Mouse (Mus musculus) neural tube, embryonic 14.5 days (tissue): ENCODE results near the gene Pitpnc1. TPM values are rescaled to one million over a fixed set of nuclear protein-coding genes. Genes with fewer than 3 reads are reported as not detected.

Experiments
- ATAC-seq: fragments of 200-750 bp; cut with Nextera tagmentation; 2 replicates; pipeline ENCODE4 v1.8.0; 2017; ENCODE audit warnings: low read depth, mild to moderate bottlenecking, moderate TSS enrichment, moderate library complexity
- H3K27ac ChIP-seq: fragments of 300-500 bp; sonication (generic); 2 replicates; pipeline ENCODE4 v1.5.1; 2014; ENCODE audit warnings: low read depth, mild to moderate bottlenecking, control low read depth, low read length, moderate library complexity, mixed read lengths
- H3K27me3 ChIP-seq: fragments of 300-500 bp; sonication (generic); 2 replicates; pipeline ENCODE4 v1.6.1; 2014; ENCODE audit warnings: low read length; ENCODE audit not compliant: control insufficient read depth, insufficient read depth
- H3K36me3 ChIP-seq: fragments of 300-500 bp; sonication (generic); 2 replicates; pipeline ENCODE4 v1.6.1; 2014; ENCODE audit warnings: low read length, mixed read lengths; ENCODE audit not compliant: control insufficient read depth, insufficient read depth
- H3K4me1 ChIP-seq: fragments of 300-500 bp; sonication (generic); 2 replicates; pipeline ENCODE4 v1.6.1; 2014; ENCODE audit warnings: low read length; ENCODE audit not compliant: control insufficient read depth, insufficient read depth
- H3K4me2 ChIP-seq: fragments of 300-500 bp; sonication (generic); 2 replicates; pipeline ENCODE4 v1.6.1; 2014; ENCODE audit warnings: mild to moderate bottlenecking, low read depth, low read length, control low read depth
- H3K4me3 ChIP-seq: fragments of 300-500 bp; sonication (generic); 2 replicates; pipeline ENCODE4 v1.5.1; 2014; ENCODE audit warnings: low read depth, low read length, control low read depth, mixed read lengths
- H3K9ac ChIP-seq: fragments of 300-500 bp; sonication (generic); replicated peaks from 2 replicates; pipeline ENCODE4 v1.6.1; 2014; ENCODE audit warnings: low read depth, mild to moderate bottlenecking, control low read depth, low read length, mixed read lengths
- H3K9me3 ChIP-seq: fragments of 300-500 bp; sonication (generic); 2 replicates; pipeline ENCODE4 v1.6.1; 2016; ENCODE audit warnings: low read length; ENCODE audit not compliant: control insufficient read depth
- WGBS: fragments of 180-500 bp; shearing (Covaris S2); extraction: QIAGEN DNeasy Blood & Tissue Kit; methylation state at CpG from one replicate; pipeline ENCODE4 v1.1.7; 2014; 5-methylcytosine and 5-hydroxymethylcytosine counted together
- polyA plus RNA-seq: library from polyadenylated mRNA; unstranded; fragments of >200 nt; fragmentation: Nextera tagmentation; extraction: Ambion mirVana; gene quantifications from 2 replicates; pipeline ENCODE4 v1.2.1, GENCODE M21; 2014

Gene Pitpnc1
- polyA plus RNA-seq, 1 experiment from 2014 or later = 45.2 TPM

GRCm38 (mm10) chr11:107393154-107393827 is 77.2 kb downstream of the Pitpnc1 start:
- ATAC-seq = no peak
- 87% methylated on average over 7 of the region's 7 CpGs for WGBS
- no peak overlapping the region for H3K4me3 ChIP-seq

DNA sequence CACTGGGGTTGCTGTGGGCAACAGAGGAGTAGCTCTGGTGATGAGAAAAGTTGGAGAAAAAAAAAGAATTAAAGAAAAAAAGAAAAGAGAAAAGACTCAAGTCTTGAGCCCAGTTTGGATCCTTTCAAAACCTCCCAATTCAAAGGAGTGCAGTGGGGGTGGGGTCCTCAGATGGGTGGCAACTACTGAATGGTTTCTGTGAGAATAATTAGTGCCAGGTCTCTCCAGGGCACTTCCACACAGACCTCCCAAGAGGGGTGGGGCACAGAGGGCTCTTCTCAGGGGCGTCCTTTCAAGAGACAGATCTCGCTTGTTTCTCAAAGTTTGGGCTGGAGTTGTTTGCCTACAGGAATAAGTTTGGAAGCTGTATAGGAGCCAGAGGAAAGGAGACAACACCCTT is 80.0 kb downstream of the Pitpnc1 start:
- 49% methylated on average over 2 of the region's 2 CpGs for WGBS
- Histone ChIP-seq H3K9me3 (no peaks in the 10 kb centered on the region), H3K4me3 (no peak overlapping the region), H3K27ac (no peak overlapping the region), H3K4me2 (no peak overlapping the region), H3K9ac (no peak overlapping the region), H3K4me1 (peaks cover 7% of the 10 kb centered on the region), H3K36me3 (no peaks in the 10 kb centered on the region), H3K27me3 (no peaks in the 10 kb centered on the region)
- ATAC-seq = no peak; the same call in 1 of the 2 replicates

More at GRCm38 (mm10) chr11:107393154-107393827, 77.2 kb downstream of the Pitpnc1 start:
- Histone ChIP-seq H3K36me3 (no peaks in the 10 kb centered on the region), H3K27ac (no peak overlapping the region), H3K9me3 (no peaks in the 10 kb centered on the region), H3K4me2 (no peak overlapping the region), H3K9ac (no peak overlapping the region), H3K4me1 (peaks cover 7% of the 10 kb centered on the region), H3K27me3 (no peaks in the 10 kb centered on the region)

DNA sequence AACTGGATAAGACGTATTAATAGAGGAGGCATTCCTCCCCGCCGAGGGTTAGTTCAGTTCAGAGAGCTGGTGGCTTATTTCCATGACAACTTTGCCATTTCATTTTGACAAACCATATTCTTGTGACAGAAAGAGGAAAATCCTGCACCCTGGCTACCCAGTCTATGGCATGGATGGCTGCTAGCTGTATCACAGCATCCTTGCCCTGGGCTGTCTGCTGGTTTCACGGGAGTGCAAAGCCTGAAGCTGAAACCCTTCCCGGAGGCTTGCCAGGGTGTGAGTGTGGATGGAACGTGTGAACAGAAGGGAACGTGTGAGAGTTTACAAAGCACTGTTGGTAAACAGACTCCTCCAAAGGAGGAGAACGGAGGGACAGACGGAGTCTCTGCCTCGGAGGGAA is 80.5 kb downstream of the Pitpnc1 start:
- H3K27me3 ChIP-seq = no peaks in the 10 kb centered on the region
- H3K27ac ChIP-seq = no peak overlapping the region
- no peak overlapping the region for H3K4me3 ChIP-seq
- no peak for ATAC-seq
- H3K9ac ChIP-seq = no peak overlapping the region
- H3K4me1 ChIP-seq = peaks cover 7% of the 10 kb centered on the region
- no peak overlapping the region for H3K4me2 ChIP-seq
- no peaks in the 10 kb centered on the region for H3K9me3 ChIP-seq
- WGBS = 70% methylated on average over 10 of the region's 10 CpGs
- no peaks in the 10 kb centered on the region for H3K36me3 ChIP-seq

GRCm38 (mm10) chr11:107386481-107386880 is 84.0 kb downstream of the Pitpnc1 start:
- no peak overlapping the region for H3K9ac ChIP-seq
- no peaks in the 10 kb centered on the region for H3K27me3 ChIP-seq
- no peaks in the 10 kb centered on the region for H3K36me3 ChIP-seq
- no peak overlapping the region for H3K4me2 ChIP-seq
- ATAC-seq = no peak
- H3K4me3 ChIP-seq = no peak overlapping the region
- H3K4me1 ChIP-seq = peaks cover 7% of the 10 kb centered on the region
- no peak overlapping the region for H3K27ac ChIP-seq
- no peaks in the 10 kb centered on the region for H3K9me3 ChIP-seq
- 84% methylated on average over 10 of the region's 10 CpGs for WGBS

DNA sequence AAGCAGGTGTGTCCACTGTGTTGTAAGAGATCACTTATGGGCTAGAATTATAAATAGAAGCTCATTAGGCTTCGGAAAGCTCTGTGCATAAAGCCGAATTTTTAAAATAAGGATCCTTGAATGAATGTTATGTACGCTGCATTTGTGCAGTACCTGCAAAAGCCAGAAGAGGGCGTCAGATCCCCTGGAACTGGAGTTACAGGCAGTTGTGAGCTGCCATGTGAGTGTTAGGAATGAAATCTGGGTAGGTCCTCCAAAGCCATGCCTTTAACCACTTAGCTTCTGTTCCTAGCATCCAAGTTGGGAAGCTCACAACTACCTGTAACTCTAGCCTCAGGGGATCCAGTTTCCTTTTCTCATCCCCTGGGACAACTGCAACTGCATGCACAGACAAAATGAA is 85.2 kb downstream of the Pitpnc1 start:
- Histone ChIP-seq H3K9ac (no peak overlapping the region), H3K27me3 (no peaks in the 10 kb centered on the region), H3K9me3 (no peaks in the 10 kb centered on the region), H3K36me3 (no peaks in the 10 kb centered on the region), H3K4me1 (peaks cover 4% of the 10 kb centered on the region; the same call in 1 of the 2 replicates), H3K27ac (no peak overlapping the region), H3K4me3 (no peak overlapping the region), H3K4me2 (no peak overlapping the region)
- WGBS = 70% methylated on average over 4 of the region's 4 CpGs
- no peak for ATAC-seq

DNA sequence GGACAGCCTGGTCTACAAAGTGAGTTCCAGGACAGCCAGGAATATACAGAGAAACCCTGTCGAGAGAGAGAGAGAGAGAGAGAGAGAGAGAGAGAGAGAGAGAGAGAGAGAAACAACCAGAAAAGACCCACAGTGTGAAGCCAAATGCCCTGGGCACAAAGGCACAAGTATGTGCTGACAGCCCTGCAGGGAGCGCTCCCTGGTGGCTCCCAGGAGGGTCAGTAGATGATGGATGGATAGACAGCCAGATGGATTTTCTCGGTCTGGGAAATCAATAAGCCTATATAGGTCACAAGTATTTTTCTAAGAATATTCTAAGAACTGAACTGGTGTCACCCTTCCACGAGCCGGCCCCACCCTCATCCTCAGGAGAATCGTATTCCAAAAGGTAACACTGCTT is 86.5 kb downstream of the Pitpnc1 start:
- ATAC-seq = no peak
- H3K9me3 ChIP-seq = no peaks in the 10 kb centered on the region
- peaks cover 4% of the 10 kb centered on the region; the same call in 1 of the 2 replicates for H3K4me1 ChIP-seq
- no peak overlapping the region for H3K9ac ChIP-seq
- 77% methylated on average over 6 of the region's 6 CpGs for WGBS
- no peaks in the 10 kb centered on the region for H3K27me3 ChIP-seq
- H3K27ac ChIP-seq = no peak overlapping the region
- no peak overlapping the region for H3K4me2 ChIP-seq
- no peak overlapping the region for H3K4me3 ChIP-seq
- no peaks in the 10 kb centered on the region for H3K36me3 ChIP-seq

DNA sequence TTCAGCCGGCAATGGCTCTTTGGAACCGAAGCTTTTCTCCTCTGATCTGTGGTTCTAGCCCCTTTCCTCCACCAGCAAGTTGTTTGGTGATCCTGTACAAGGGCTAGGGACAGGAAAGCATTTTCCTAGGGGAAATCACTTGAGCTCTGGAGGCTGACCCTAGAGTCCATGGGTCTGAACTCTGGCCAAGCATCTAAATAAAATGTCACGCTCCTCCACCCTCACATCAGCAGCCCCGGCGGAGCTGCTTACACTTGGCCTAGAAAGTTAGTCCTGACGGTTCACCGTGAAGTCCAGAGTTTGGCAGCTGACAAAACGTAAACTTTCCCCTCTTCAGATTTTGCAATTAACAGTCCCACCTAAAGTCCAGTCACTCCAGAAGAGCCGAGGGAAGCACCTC is 90.5 kb downstream of the Pitpnc1 start:
- H3K27me3 ChIP-seq = no peaks in the 10 kb centered on the region
- H3K9me3 ChIP-seq = no peaks in the 10 kb centered on the region
- 84% methylated on average over 9 of the region's 9 CpGs for WGBS
- H3K9ac ChIP-seq = no peak overlapping the region
- H3K4me1 ChIP-seq = peaks cover 4% of the 10 kb centered on the region; the same call in 1 of the 2 replicates
- H3K36me3 ChIP-seq = no peaks in the 10 kb centered on the region
- no peak overlapping the region for H3K27ac ChIP-seq
- H3K4me3 ChIP-seq = no peak overlapping the region
- no peak overlapping the region for H3K4me2 ChIP-seq
- ATAC-seq = no peak

DNA sequence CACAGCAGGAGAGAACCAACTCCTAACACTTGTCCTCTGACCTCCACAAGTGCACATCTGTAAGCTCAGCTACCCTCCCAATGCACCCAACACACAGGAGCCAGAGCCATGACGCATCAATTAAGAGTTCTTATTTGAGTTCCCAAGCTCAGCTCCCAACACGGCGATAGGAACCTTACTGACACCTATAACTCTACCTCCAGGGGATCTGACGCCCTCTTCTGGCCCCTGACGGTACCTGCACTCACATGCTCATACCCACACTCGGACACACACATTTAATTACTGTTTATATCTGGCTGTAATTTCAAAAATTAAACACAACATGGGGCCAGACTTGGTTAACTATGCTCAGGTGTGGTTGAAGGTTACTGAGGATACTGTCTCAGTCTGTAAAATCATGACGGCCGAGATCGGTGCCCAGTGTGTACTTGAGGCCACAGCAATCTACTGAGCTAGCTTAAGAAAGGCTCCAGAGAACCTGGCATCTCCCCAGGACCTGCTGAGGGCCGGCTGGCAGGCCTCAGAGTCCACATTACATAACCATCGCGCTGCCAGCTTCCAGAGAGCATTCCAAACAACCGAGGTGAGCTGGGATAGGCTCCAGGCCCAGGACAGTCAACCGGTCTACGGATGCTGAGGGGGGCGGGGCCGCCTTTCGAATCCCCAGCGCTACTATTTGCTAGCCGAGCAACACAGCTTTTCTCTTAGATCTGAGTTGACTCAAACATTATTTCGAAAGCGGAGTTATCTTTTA is 91.2 kb downstream of the Pitpnc1 start:
- H3K4me3 ChIP-seq = no peak overlapping the region
- 91% methylated on average over 22 of the region's 22 CpGs for WGBS
- no peak for ATAC-seq
- no peaks in the 10 kb centered on the region for H3K9me3 ChIP-seq
- peaks cover 4% of the 10 kb centered on the region; the same call in 1 of the 2 replicates for H3K4me1 ChIP-seq
- H3K4me2 ChIP-seq = no peak overlapping the region
- no peaks in the 10 kb centered on the region for H3K27me3 ChIP-seq
- no peak overlapping the region for H3K27ac ChIP-seq
- no peaks in the 10 kb centered on the region for H3K36me3 ChIP-seq
- H3K9ac ChIP-seq = no peak overlapping the region

GRCm38 (mm10) chr11:107377326-107377725 is 93.2 kb downstream of the Pitpnc1 start:
- H3K4me1 ChIP-seq = peaks cover 4% of the 10 kb centered on the region; the same call in 1 of the 2 replicates
- H3K27ac ChIP-seq = no peak overlapping the region
- no peaks in the 10 kb centered on the region for H3K9me3 ChIP-seq
- WGBS = 96% methylated on average over 6 of the region's 6 CpGs
- no peak for ATAC-seq
- no peaks in the 10 kb centered on the region for H3K36me3 ChIP-seq
- no peak overlapping the region for H3K4me3 ChIP-seq
- no peak overlapping the region for H3K9ac ChIP-seq
- no peaks in the 10 kb centered on the region for H3K27me3 ChIP-seq
- no peak overlapping the region for H3K4me2 ChIP-seq
